Mouse (Mus musculus) c-Kit-positive CD71-positive TER-119-negative erythroid progenitor cells, embryonic 14.5 days (primary cell): ENCODE results near the gene Angpt4.

Experiments
- DNase-seq: peaks from one replicate; pipeline ENCODE4 v3.0.0-alpha.2; 2013; ENCODE audit warnings: low read depth

The Angpt4 gene

DNA sequence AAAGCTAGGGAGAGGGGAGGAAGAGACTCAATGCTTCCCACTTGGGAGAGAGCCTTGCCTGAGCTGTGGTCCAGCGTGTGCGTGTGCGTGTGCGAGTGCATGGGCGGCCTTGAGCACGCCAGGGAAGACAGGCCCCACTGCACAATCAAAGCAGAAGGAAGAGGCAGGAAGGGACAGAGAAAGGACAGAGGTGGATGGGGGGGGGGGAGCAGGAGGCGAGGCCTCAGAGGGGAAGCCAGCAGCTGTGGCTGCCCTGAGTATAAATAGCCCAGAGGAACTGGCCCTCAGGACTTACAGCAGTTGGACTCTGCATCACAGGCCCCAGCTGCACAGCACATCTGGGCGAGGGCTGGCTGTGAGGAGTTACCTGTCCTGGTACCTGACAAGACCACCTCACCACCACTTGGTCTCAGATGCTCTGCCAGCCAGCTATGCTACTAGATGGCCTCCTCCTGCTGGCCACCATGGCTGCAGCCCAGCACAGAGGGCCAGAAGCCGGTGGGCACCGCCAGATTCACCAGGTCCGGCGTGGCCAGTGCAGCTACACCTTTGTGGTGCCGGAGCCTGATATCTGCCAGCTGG lies at the start of gene Angpt4:
TSS of gene Angpt4 (plus strand) at position 292 of the 582 bp plus-strand sequence.
- no peak for DNase-seq

DNA sequence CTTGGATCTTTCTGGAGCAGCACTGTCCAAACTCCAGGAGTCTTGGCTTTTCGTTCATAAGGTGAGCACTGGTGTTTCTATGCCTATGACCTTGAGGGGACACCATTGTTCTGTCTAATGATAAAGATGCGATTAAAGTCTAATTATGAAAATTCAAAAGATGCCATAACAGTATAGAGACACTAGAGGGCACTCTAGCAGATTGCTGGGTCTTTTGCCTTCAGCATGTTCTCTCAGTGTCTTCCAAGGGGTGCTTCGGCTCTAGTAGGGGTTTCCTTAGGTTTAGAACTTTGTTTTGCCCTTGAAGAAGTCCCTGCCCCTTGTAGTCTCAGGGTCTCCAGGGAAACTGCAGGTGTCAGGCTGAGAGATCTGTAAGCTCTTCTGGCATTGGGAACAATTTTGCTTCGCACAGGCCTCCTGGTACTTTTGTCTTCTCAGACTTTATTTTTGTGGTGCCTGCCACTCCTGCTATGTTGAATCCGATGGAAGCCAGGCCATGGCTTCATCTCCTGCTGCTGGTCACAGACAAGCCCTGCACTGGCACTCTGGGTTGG lies 48.7 kb upstream of the Angpt4 start:
- DNase-seq = no peak

DNA sequence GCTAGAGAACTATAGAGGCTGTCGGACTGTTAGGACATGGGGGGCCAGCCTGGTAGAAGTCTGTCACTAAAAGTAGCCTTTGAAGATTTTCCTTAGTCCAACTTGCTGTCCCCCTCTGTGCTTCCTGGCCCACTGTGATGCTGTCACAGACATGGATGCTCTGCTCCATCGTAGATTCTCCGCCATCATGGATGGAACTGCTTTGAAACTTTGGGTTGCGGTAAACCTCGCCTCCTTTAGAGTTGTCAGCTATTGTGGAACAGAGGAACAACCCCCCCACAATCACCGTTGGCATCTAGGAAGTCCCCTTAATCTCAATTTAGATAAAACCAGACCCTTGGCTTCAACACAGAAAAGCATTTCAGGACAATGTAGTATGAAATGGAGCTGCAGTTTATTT lies 46.1 kb upstream of the Angpt4 start:
- no peak for DNase-seq

DNA sequence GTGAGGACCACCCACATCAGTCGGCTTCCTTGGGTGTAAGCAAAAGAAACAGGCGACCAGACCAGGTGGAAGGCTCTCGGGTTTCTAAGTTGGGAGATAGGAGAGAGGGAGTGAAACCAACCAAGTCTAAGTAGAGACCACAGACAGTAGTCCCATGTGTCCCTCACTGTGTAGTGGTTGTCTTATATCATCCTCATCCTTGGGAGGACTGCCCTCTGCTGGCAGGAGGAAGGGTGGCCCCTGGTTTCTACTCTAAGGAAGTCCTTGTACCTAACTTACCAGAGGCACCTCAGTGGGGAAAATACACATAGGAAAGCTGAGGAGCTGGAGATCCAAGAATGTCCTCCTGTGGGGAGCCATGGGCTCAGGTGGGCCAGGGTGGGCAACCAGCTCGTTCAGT lies 44.5 kb upstream of the Angpt4 start:
- DNase-seq = peak; percentile 24

DNA sequence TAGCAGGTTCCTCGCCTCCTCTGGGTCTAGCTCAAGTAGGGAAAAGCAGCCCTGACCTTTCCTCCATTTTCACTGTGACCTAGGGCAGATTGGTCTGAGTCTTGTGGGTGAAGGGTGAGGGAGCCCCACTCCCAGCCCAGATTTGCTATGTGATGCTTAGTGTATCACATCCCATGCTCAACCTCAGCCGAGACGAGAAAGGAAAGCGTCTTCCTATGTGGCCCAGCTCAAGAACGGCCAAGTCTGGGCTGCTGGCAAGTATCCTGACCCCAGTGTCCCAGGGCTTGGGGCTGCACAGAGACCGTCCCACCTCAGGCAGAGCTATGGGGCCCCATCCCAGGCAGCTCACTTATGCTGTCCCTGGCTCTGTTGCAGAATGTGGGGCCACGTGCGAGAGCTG lies 42.8 kb upstream of the Angpt4 start:
- DNase-seq = no peak

DNA sequence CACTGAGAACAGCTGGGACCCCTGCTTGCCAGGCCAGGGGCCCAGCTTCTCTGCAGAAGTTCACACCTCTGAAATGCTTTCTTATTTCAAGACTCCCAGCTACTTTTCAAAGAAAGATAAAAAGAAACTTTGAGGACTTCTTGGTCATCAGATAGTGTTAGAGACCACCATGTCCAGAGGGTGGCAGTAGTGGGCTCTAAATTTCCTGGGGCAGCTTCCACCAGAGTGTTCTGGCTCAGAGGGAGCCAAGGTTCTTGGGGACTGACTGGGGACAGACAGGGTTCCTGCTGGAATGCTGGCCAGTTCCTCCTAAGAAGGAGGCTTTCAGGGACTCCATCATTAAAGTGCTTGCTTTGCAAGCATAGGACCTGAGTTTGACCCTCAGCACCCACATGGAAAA lies 36.5 kb upstream of the Angpt4 start:
- DNase-seq = no peak

DNA sequence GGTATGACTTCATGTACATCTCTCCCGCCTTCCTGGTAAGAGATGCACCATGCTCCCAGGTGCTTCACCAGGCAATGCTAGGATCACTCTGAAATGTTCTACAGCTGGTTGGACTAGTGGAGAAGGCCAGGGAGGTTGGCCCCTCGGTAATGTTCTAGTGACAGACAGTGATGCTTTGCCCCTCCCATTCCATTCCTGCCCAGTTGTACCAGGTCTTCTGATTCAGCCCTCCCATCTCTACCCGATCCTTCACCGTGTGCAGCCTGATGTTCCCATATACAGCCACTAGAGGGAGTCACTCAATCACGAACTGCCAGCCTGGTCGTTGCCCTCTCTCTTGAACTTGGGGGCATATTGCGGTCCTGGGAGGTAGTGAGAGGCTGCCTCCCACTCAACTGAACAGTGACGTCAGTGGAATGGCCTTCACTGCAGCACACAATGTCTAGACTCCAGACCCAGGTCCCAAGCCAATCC lies 35.0 kb upstream of the Angpt4 start:
- peak; percentile 22 for DNase-seq

DNA sequence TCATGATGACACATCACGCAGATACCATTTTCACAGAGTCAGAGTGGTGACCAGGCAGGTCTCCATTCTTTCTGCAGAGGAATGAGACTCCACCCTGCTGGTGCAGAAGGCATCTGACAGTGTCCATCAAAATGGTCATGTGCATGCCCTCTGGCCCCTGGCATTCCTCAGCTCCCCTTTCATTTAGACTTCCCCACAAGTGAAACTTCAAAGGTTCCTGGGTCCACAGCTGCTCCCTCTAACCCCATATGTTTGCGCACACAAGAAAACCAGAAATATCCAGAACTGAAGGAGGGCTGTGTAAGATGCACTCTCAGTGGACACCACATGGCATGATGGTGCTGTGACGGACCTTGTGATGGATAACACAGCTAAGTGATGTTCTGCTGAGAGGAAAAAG lies 32.4 kb upstream of the Angpt4 start:
- no peak for DNase-seq

DNA sequence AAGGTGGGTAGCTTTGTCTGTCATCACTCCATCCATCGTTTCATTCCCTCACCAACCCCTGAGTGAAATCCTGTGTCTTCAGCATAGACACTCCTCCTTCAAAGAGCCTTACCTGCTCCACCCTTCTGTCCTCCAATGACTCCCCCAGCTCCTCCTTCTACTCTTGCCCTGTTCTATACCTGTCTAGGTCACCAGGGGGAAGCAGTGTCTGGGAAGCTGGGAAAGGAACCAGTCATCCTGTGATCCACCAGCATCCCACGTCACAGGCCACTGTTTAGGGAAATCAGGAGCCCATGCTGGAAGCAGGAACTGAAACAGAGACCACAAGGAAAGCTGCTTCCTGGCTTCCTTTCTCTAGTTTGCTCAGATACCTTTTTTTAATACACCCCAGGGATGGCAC lies 31.2 kb upstream of the Angpt4 start:
- no peak for DNase-seq

DNA sequence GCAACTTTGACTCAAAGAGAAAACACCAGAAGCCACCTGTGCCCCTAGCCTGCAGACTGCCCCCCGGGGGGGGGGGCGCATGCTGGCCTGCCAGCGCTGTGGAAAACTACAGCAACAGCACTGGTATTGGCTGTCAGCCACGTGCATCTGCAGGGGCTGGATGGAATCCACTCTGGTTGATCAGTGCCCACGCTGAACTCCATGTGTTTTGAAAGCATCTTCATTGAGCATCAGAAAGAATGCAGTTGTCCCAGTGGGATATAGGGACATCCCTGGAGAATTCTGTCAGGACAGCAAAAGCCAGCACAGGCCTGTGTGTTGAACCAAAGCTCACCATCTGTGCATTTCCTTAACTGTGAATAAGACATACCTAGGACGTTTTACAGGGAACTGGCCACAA lies 20.0 kb upstream of the Angpt4 start:
- no peak for DNase-seq

DNA sequence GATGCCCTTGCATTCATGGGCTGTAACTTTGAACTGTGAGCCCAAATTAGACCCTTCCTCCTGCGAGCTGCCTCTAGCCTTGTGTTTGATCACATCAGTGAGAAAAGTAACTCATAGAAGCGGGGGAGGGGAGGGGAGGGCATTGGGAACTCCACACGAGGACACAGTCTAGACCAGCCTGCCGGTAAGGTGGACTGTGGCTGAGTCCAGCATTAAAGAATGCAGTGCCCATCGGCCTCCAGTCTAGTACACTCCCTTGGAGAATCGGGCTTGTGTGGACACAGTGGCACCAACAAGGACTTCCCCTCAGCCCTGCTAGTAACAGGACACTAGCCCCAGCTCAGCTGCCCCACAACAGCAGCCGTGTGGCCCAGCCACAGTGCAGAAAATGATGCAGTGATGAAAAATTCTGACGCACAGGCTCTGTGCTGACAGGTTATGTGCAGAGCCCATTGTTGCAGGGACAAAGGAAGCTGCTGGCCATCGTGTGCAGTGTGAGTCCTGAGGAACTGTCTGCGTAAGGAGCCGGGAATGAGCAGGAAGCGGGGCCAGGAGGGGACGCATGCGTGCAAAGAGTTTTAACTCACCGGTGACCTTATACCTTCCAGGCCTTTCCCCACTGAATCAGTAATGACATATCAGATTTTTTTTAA lies 17.8 kb upstream of the Angpt4 start:
- no peak for DNase-seq

DNA sequence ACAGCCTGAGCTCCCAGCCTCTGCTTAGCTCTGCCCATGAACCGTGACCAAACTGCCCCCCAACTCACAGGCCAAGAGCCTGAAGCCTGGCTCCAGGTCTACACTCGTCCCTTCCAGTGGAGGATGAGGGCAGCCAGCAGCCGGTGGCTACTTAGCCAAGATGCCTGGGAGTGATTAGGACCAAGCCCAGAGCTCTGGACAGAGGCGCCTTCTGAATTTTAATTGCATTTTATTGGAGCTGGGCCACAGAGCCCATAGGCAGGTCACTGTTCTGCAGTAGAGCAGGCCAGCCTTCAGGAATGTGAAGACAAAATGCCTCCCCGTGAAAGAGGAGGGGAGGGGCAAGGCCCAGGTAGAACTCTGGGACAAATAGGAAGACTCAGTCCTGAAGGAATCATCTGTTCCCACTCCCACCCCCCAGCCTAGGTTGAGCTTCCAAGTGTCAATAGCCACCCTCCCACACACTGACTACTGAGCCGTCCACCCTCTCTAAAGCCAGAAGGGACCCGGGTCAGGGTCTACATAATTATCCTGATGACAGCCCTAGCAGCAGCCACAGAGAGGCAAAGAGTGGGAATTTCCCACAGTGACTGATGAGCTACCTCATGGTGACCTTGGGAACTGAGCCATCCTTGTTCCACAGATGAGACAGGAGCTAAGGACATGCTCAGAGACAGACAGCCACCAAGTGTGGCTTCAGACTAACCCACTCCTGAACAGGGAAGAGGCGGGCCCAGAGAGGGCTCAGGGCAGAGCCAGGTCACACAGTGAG lies 16.6 kb upstream of the Angpt4 start:
- no peak for DNase-seq

DNA sequence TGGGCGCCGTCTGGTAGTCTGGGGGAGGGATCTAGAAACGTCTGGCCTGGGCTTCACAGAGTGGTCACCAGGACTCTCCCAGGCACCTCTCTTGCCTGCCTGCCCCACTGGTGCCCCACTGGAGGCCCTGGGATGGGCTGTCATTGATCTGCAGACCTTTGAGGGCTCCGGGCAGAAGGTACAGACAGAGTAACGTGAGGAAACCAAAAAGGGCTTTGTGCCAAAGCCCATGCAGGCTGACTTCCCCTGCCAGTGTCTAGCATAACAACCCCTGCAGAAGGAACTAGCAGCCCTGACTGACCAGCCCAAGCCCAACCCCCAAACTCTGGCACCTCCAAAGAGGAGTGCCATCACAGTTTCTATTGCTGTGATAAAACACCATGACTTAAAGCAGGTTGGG lies 15.1 kb upstream of the Angpt4 start:
- no peak for DNase-seq

DNA sequence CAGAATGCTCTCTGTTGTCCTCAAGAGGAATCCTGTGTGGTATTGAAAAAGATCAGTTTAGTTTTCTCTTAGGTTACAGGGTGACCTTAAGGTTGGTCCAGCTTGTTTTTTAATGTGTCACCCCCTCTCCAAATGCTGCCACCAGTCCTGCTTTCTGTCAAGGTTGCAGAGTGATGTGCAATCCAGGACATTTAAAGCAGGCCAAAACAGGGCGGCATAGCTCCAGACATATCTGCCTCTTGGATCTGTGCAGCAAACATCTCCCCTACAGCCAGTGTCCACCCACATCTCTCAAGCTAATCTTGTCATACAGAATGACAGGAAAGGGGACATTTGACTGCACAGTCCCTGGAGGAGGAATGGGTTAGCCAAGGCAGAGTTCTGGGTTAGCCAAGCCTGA lies 12.9 kb upstream of the Angpt4 start:
- no peak for DNase-seq

DNA sequence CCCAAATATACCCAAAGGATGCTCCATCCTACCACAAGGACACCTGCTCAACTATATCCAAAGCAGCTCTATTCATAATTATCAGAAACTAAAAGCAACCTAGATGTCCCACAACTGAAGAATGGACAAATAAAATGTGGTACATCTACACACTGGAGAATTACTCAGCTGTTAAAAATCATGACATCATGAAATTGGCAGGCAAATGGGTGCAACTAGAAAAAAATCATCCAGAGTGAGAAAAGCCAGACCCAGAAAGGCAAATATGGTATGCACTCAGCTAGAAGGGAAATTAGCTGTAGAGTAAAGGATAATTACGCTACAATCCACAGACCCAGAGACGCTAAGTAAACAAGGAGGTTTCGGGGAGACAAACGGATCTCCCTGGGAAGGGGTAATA lies 10.2 kb upstream of the Angpt4 start:
- no peak for DNase-seq

DNA sequence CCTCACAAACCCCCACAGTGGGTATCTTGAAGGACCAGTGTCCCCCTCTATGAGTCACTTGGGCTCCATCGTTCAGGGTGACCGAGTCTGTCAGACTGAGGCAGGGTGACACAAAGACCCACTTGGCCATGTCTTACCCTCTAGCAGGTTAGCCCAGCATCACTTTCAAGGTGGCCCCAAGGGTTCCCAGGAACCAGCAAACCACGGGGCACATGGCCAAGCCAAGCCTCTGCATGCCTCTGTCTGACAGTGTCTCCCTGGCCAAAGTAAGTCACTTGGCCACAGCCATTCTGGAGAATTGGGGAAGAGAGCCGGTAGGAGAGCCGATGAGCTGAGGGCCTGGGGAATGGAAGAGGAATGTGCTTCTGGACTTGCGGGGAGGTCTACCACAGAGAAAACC lies 7.7 kb upstream of the Angpt4 start:
- DNase-seq = no peak

DNA sequence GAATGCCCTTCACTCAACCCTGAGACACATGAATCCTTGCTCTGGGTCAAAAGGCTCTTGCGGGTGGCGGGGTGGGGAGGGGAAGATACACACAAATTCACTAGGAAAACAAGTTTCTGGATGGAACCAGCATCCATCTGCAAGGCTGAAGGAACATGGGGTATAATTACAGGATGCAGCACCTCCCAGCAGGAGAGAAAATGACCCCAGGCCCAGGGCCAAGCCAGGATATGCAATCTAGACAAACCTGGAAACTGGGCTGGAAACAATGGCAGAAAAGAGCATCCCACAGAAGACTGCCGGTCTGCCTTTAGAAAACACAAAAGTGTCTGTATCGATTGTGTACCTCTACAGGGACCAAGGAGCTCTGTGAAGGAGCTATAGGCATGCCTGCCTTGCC lies 7.1 kb upstream of the Angpt4 start:
- no peak for DNase-seq

DNA sequence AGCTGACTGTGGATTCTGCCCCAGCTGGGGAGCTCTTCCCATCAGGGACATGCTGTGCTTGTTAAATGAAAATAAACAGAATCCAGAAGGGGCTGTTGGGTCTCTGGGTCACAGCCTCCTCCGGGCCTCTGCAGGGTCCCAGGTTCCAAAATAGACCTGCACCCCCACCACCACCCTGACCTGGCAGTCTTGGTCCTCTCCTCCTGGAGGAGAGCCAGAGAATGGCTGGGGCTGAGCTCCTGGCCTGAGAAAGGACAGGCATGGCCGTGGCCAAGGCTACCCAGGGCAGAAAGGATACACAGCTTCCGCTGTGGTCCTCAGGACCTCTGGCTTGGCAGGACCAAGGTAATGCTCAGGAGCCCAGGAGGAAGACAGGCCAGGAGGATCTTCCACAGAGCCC lies 6.4 kb upstream of the Angpt4 start:
- DNase-seq = no peak

DNA sequence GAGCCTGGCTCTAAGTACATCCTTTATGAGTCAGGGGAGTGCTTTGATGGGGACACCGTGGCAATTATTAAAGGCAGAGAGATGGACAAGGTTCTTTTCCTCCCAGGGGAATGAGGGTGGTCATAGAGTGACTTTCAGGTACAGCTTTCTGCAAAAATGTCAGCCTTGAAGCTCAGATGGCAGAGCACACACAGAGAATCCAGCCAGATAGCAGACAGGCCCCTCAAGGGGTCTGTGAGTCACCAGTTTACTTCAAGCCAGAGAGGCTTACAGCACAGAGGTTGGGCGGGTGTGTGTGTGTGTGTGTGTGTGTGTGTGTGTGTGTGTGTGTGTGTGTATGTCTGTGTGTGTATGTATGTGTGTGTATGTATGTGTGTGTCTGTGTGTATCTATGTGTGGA lies 4.0 kb upstream of the Angpt4 start:
- no peak for DNase-seq

DNA sequence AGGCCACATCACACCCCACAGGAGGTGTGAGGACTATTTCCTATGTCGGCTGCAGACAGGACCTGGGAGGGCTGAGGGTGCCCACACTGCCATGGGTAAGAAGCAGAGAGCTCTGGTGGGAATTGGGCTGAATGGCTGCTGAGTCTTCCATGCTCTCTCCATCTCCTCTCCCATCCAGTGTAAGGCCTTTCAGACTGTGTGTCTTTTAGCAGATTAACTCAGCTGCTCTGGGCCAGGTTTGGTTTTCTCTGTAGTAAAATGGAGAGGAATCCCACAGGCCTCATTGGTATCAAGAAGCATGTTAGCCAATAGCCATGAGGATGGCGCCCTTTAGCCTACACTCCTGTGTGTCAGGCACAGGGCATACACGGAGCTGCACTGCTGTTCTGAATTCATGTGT lies 1.6 kb upstream of the Angpt4 start:
- no peak for DNase-seq

DNA sequence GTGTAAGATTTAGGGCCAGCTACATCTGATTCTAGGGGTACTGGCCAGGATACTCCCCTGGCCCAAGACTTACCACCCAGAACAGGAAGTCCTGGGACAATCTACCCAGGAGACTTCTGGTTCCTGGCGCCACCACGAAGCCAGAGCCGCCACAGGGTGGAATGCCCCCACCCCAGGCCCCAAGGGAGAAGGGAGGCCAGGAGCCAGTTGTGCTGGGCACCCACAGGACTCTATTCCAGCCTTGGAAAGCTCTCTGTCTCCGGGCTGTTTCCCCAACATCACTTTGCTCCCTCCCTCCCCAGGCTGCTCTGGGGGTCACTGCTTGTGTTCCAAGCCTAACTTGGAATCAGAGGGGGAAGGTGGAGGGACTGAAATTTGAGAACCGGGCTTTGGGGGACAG lies 512 bp upstream of the Angpt4 start:
- no peak for DNase-seq

DNA sequence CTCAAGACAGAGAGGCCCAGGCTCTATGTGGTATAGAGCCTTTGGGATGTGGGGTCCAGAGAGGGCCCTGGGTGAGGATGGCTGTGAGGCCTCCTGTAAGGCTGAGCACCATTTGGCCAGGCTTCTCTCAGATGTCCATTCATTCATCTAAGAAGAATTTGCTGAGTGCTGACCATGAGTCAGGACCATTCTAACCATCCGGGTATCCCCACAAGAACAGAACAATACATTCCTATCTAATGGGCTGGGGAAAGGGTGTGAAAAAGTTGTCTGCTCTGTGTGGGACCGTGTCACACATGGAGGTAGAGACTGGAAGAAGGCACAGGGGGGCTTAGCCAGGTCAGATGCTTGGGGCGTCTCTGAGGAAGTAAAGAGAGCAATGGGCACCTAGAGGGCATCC lies 741 bp downstream of the Angpt4 start:
- no peak for DNase-seq

DNA sequence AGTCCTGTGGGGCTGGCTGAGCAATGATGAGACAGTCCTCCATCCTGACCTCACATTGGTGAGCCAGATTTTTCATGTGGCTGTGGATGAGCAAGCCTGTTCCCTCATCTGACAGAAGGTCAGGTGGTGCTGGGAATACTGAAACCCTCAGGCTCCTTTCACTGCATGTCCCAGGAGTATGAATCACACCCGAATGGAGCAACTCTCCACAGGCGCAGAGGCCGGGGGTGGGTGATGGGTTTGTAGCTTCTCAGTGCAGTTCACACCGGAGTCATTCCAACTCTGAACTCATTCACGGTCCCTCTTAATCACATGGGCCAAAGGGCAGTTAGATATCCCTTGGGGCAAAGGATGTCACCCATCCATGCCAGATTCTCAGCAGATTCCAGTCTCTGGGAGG lies 3.1 kb downstream of the Angpt4 start:
- DNase-seq = no peak
